Mouse (Mus musculus) spleen, adult 2 months (tissue): ENCODE measurements around the gene Gm20458. TPM values are rescaled to one million over a fixed set of nuclear protein-coding genes. Genes with fewer than 3 reads are reported as not detected.

Experiments
- DNase-seq, 2 experiments: peaks; one replicate each; pipeline versions ENCODE4 v3.0.0 to v3.0.0-alpha.2; 2012 to 2021; ENCODE audit warnings: low spot score in 2 of 2, low read depth in 1 of 2
- H3K27ac ChIP-seq: fragments of 200-500 bp; 2 replicates; pipeline ENCODE4 v1.5.1; 2012; ENCODE audit warnings: low read length, inconsistent platforms; ENCODE audit not compliant: insufficient read depth
- H3K27me3 ChIP-seq: fragments of 200-500 bp; 2 replicates; pipeline ENCODE4 v1.6.1; 2012; ENCODE audit warnings: mild to moderate bottlenecking, moderate library complexity, low read length, inconsistent platforms; ENCODE audit not compliant: control insufficient read depth, insufficient read depth
- H3K36me3 ChIP-seq: fragments of 200-500 bp; 2 replicates; pipeline ENCODE4 v1.6.1; 2012; ENCODE audit warnings: mild to moderate bottlenecking, low read length, inconsistent platforms; ENCODE audit not compliant: control insufficient read depth, insufficient read depth
- H3K4me1 ChIP-seq: fragments of 200-500 bp; 2 replicates; pipeline ENCODE4 v1.6.1; 2011; ENCODE audit warnings: inconsistent platforms; ENCODE audit not compliant: control insufficient read depth, insufficient read depth, insufficient read length
- H3K4me3 ChIP-seq: fragments of 200-500 bp; 2 replicates; pipeline ENCODE4 v1.5.1; 2011; ENCODE audit warnings: mild to moderate bottlenecking, inconsistent platforms; ENCODE audit not compliant: insufficient read depth, insufficient read length; ENCODE audit errors: extremely low read depth
- CTCF ChIP-seq: fragments of 200-500 bp; IDR thresholded peaks from 2 replicates; pipeline ENCODE4 v1.5.1; 2011; ENCODE audit warnings: mild to moderate bottlenecking, inconsistent platforms; ENCODE audit not compliant: insufficient read depth, insufficient read length, insufficient replicate concordance; ENCODE audit errors: extremely low read depth
- POLR2A ChIP-seq: fragments of 200-500 bp; IDR thresholded peaks from 2 replicates; pipeline ENCODE4 v1.6.1; 2011; ENCODE audit warnings: low read depth, low read length, inconsistent platforms
- WGBS: fragments of 180-500 bp; shearing (Covaris S2); methylation state at CpG from one replicate; pipeline ENCODE4 v1.1.7; 2018; 5-methylcytosine and 5-hydroxymethylcytosine counted together
- polyA plus RNA-seq: library from polyadenylated mRNA; depleted of rRNA; stranded (reverse); fragments of >200 nt; gene quantifications from 2 replicates; pipeline ENCODE4 v1.2.3, GENCODE M21; 2012

Gene Gm20458
- polyA plus RNA-seq, 1 experiment, result 17.2 TPM

GRCm38 (mm10) chr2:164449341-164450042 lies 11.3 kb upstream of the Gm20458 start:
- H3K27me3 ChIP-seq, result no peaks in the 10 kb centered on the region
- WGBS, result 92% methylated on average over 14 of the region's 14 CpGs
- TF ChIP-seq POLR2A (no peak), CTCF (no peak)
- no peak overlapping the region for H3K4me3 ChIP-seq
- no peaks in the 10 kb centered on the region for H3K4me1 ChIP-seq
- DNase-seq, result no peak
- no peaks in the 10 kb centered on the region for H3K36me3 ChIP-seq
- H3K27ac ChIP-seq, result no peak overlapping the region

GRCm38 (mm10) chr2:164452000-164452676 lies 8.6 kb upstream of the Gm20458 start:
- Histone ChIP-seq H3K4me1 (peaks cover 5% of the 10 kb centered on the region; the same call in 1 of the 2 replicates), H3K27me3 (no peaks in the 10 kb centered on the region), H3K4me3 (no peak overlapping the region), H3K27ac (no peak overlapping the region), H3K36me3 (no peaks in the 10 kb centered on the region)
- TF ChIP-seq CTCF (no peak), POLR2A (no peak)
- DNase-seq, result no peak
- WGBS, result 52% methylated on average over 13 of the region's 13 CpGs

GRCm38 (mm10) chr2:164453047-164453757 lies 7.6 kb upstream of the Gm20458 start:
- Histone ChIP-seq H3K27me3 (no peaks in the 10 kb centered on the region), H3K4me1 (peaks cover 5% of the 10 kb centered on the region; the same call in 1 of the 2 replicates), H3K27ac (no peak overlapping the region), H3K4me3 (no peak overlapping the region), H3K36me3 (no peaks in the 10 kb centered on the region)
- no peak for DNase-seq
- 82% methylated on average over 14 of the region's 14 CpGs for WGBS
- no peak for TF ChIP-seq POLR2A
- no peak for TF ChIP-seq CTCF

GRCm38 (mm10) chr2:164453887-164454500 lies 6.8 kb upstream of the Gm20458 start:
- H3K36me3 ChIP-seq, result no peaks in the 10 kb centered on the region
- WGBS, result 81% methylated on average over 7 of the region's 7 CpGs
- H3K4me3 ChIP-seq, result no peak overlapping the region
- H3K27ac ChIP-seq, result no peak overlapping the region
- H3K4me1 ChIP-seq, result peaks cover 10% of the 10 kb centered on the region; the same call in 1 of the 2 replicates
- no peaks in the 10 kb centered on the region for H3K27me3 ChIP-seq
- DNase-seq, result no peak
- TF ChIP-seq CTCF (no peak), POLR2A (no peak)

GRCm38 (mm10) chr2:164454846-164455245 lies 5.9 kb upstream of the Gm20458 start:
- no peak for DNase-seq
- no peaks in the 10 kb centered on the region for H3K27me3 ChIP-seq
- peaks cover 10% of the 10 kb centered on the region; the same call in 1 of the 2 replicates for H3K4me1 ChIP-seq
- no peak for TF ChIP-seq POLR2A
- no peak for TF ChIP-seq CTCF
- 72% methylated on average over 10 of the region's 10 CpGs for WGBS
- H3K36me3 ChIP-seq, result no peaks in the 10 kb centered on the region
- no peak overlapping the region for H3K4me3 ChIP-seq
- 0 out of 2 replicates have a peak overlapping the region, but pooled peaks have one; percentile 23 for H3K27ac ChIP-seq

GRCm38 (mm10) chr2:164455421-164456190 lies 5.2 kb upstream of the Gm20458 start:
- Histone ChIP-seq H3K36me3 (no peaks in the 10 kb centered on the region), H3K4me3 (no peak overlapping the region), H3K27ac (no peak overlapping the region), H3K4me1 (peaks cover 10% of the 10 kb centered on the region; the same call in 1 of the 2 replicates), H3K27me3 (no peaks in the 10 kb centered on the region)
- WGBS, result 72% methylated on average over 6 of the region's 6 CpGs
- TF ChIP-seq CTCF (no peak), POLR2A (no peak)
- DNase-seq, result no peak
